Mouse (Mus musculus) layer of hippocampus, postnatal 14 days (tissue): Measurements from ENCODE around the gene Rhbdf2. TPM values are rescaled to one million over a fixed set of nuclear protein-coding genes. Genes with fewer than 3 reads are reported as not detected.

Source experiments
- DNase-seq, 2 experiments: peaks; one replicate each; pipeline ENCODE4 v3.0.0; 2021 to 2022; ENCODE audit warnings: low spot score in 2 of 2, mixed read lengths in 1 of 2
- total RNA-seq, 2 experiments: library from RNA; stranded (reverse); gene quantifications; 2 replicates each; pipeline ENCODE4 v1.2.3; 2021

Rhbdf2 gene
- total RNA-seq, 2 experiments from 2014 or later: 1.6 to 1.7 TPM

GRCm38 (mm10) chr11:116555572-116555971 is 71.2 kb downstream of the Rhbdf2 start:
- no peak for DNase-seq

GRCm38 (mm10) chr11:116554171-116554878 is 72.5 kb downstream of the Rhbdf2 start:
- peak in 1 of 2 experiments; percentile 49 for DNase-seq

GRCm38 (mm10) chr11:116552194-116552593 is 74.6 kb downstream of the Rhbdf2 start:
- DNase-seq: no peak

- DNase-seq: no peak
These were observed 76.1 kb downstream of the Rhbdf2 start for GRCm38 (mm10) chr11:116550748-116551147.

DNA sequence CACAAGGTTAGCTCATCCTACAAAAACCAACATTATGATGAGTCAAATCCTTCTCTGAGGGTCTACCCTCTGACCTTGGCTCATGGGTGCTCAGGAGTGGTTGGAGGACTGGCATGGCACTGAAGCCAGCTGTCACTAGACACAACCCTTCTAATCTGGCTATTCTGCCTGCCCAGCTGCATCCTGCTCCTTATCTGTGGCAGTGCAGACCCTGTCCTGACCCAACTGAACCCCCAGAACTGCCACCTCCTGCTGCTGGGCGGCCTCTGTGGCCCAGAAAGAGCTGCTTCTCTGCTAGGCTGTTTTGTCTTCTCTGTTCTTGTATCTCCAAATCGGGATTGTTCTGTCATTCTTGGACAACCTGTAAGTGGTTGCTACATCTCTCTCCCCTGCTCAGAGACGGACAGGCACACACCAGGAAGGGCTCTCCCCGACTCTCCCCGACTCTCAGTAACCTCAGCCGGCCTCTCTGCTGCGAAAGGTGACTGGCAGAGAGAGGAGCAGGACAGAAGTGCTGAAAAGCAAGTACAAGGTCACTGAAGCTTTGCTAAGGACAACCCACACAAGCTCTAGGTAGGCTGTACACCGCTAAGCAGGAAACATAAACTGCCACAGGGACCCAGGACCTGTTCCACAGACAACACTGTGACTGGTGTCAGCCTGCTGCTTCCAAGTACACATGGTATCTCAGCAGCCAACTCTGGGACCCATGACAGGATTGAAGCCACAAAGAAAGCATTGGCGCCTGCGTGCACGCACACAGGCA is 77.4 kb downstream of the Rhbdf2 start:
- no peak for DNase-seq

DNA sequence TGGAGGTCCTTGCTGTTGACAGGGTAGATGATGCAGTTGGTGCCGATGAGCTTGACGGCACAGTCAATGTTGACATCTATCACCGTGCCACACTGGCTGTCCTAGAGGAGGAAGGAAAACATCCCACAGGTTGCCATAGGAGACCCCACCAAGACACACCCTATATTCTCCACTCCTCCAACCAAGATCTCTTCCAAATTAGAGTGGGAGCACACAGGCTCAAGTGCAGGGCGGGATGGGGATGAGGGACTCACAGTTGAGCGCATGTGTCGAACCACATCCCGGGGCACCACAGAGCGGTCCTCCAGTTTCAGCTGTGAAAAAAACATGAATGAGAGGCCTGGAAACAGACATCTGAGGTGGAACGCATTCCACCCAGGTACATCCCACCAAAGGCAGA is 78.0 kb downstream of the Rhbdf2 start:
- DNase-seq: no peak

Other genes starting within 250 kb of the Rhbdf2 start
- gene Rnf157, start 214.0 kb downstream of the Rhbdf2 start, total RNA-seq: 100 to 1,000 TPM; 236 to 242 TPM
- gene Ubald2, start 192.9 kb downstream of the Rhbdf2 start, total RNA-seq: 10 to 100 TPM; 38.7 to 41.4 TPM
- under 1 TPM in 1 of 2 experiments, not detected in 1; 0.07 TPM for gene Qrich2, start 160.8 kb downstream of the Rhbdf2 start, total RNA-seq
- gene Prpsap1, start 132.8 kb downstream of the Rhbdf2 start, total RNA-seq: 10 to 100 TPM; 86.1 to 90.6 TPM
- 1 to 10 TPM; 2.2 TPM for gene Sphk1, start 96.1 kb downstream of the Rhbdf2 start, total RNA-seq
- gene Ube2o, start 45.6 kb downstream of the Rhbdf2 start, total RNA-seq: 100 to 1,000 TPM; 104 to 108 TPM
- gene Aanat, start 40.6 kb downstream of the Rhbdf2 start, total RNA-seq: under 1 TPM; 0.39 to 0.76 TPM
- gene Prcd, start 26.5 kb upstream of the Rhbdf2 start, total RNA-seq: 1 to 10 TPM; 4.6 to 5.0 TPM
- 10 to 100 TPM; 48.9 to 52.1 TPM for gene Cygb, start 27.3 kb upstream of the Rhbdf2 start, total RNA-seq
- not detected for gene St6galnac1, start 148.5 kb upstream of the Rhbdf2 start, total RNA-seq
- gene Mxra7, start 201.0 kb upstream of the Rhbdf2 start, total RNA-seq: 10 to 100 TPM; 22.2 to 22.8 TPM
- gene Mettl23, start 216.3 kb upstream of the Rhbdf2 start, total RNA-seq: 10 to 100 TPM; 27.3 to 30.0 TPM
- 10 to 100 TPM; 28.8 to 29.3 TPM for gene Jmjd6, start 216.4 kb upstream of the Rhbdf2 start, total RNA-seq
- gene Mfsd11, start 225.4 kb upstream of the Rhbdf2 start, total RNA-seq: 10 to 100 TPM; 38.5 to 48.9 TPM
- 100 to 1,000 TPM; 171 to 184 TPM for gene Srsf2, start 226.1 kb upstream of the Rhbdf2 start, total RNA-seq